Mouse (Mus musculus) heart, embryonic 15.5 days (tissue): ENCODE results near the gene Ccdc97. TPM values are rescaled to one million over a fixed set of nuclear protein-coding genes. Genes with fewer than 3 reads are reported as not detected.
A peak's percentile ranks its signal among the peaks of the same experiment; 100 is the strongest.

Experiments used
- ATAC-seq: fragments of 200-750 bp; cut with Nextera tagmentation; replicated peaks from 2 replicates; pipeline ENCODE4 v1.8.0; 2017; ENCODE audit warnings: low read depth, moderate TSS enrichment; ENCODE audit not compliant: insufficient number of reproducible peaks, insufficient read depth, low FRiP score
- H3K27ac ChIP-seq: fragments of 300-500 bp; sonication (generic); 2 replicates; pipeline ENCODE4 v1.5.1; 2015; ENCODE audit warnings: mild to moderate bottlenecking, inconsistent platforms
- H3K27me3 ChIP-seq: fragments of 300-500 bp; sonication (generic); 2 replicates; pipeline ENCODE4 v1.6.1; 2015; ENCODE audit warnings: inconsistent platforms
- H3K36me3 ChIP-seq: fragments of 300-500 bp; sonication (generic); 2 replicates; pipeline ENCODE4 v1.6.1; 2015; ENCODE audit warnings: mild to moderate bottlenecking, inconsistent platforms
- H3K4me1 ChIP-seq: fragments of 300-500 bp; sonication (generic); replicated peaks from 2 replicates; pipeline ENCODE4 v1.6.1; 2015; ENCODE audit warnings: inconsistent platforms
- H3K4me2 ChIP-seq: fragments of 300-500 bp; sonication (generic); 2 replicates; pipeline ENCODE4 v1.6.1; 2015; ENCODE audit warnings: inconsistent platforms, mild to moderate bottlenecking, moderate library complexity
- H3K4me3 ChIP-seq: fragments of 300-500 bp; sonication (generic); 2 replicates; pipeline ENCODE4 v1.5.1; 2015; ENCODE audit warnings: mild to moderate bottlenecking, inconsistent platforms
- H3K9ac ChIP-seq: fragments of 300-500 bp; sonication (generic); 2 replicates; pipeline ENCODE4 v1.6.1; 2015; ENCODE audit warnings: mild to moderate bottlenecking, inconsistent platforms
- H3K9me3 ChIP-seq: fragments of 300-500 bp; sonication (generic); replicated peaks from 2 replicates; pipeline ENCODE4 v1.6.1; 2016; ENCODE audit warnings: inconsistent platforms
- WGBS: fragments of 180-500 bp; shearing (Covaris S2); methylation state at CpG from one replicate; pipeline ENCODE4 v1.1.7; 2015; ENCODE audit warnings: mixed read lengths; 5-methylcytosine and 5-hydroxymethylcytosine counted together
- polyA plus RNA-seq: library from polyadenylated mRNA; unstranded; fragments of >200 nt; fragmentation: Nextera tagmentation; extraction: Ambion mirVana; gene quantifications from 2 replicates; pipeline ENCODE4 v1.2.1, GENCODE M21; 2015

Ccdc97 gene
- polyA plus RNA-seq, 1 experiment from 2014 or later = 17.6 TPM

GRCm38 (mm10) chr7:25677013-25677412, 41.9 kb downstream of the Ccdc97 start:
- WGBS = 87% methylated on average over 7 of the region's 7 CpGs
- Histone ChIP-seq H3K4me2 (no peak overlapping the region), H3K27me3 (peaks cover 28% of the 10 kb centered on the region), H3K4me1 (peaks cover 38% of the 10 kb centered on the region), H3K36me3 (no peaks in the 10 kb centered on the region), H3K4me3 (no peak overlapping the region), H3K9me3 (no peaks in the 10 kb centered on the region), H3K9ac (no peak overlapping the region), H3K27ac (peak overlapping the region; percentile 44)
- ATAC-seq = no peak

GRCm38 (mm10) chr7:25676085-25676781, 42.7 kb downstream of the Ccdc97 start:
- Histone ChIP-seq H3K4me1 (peaks cover 33% of the 10 kb centered on the region), H3K9ac (no peak overlapping the region), H3K4me3 (no peak overlapping the region), H3K9me3 (no peaks in the 10 kb centered on the region), H3K27me3 (peaks cover 28% of the 10 kb centered on the region), H3K36me3 (no peaks in the 10 kb centered on the region), H3K4me2 (no peak overlapping the region), H3K27ac (peak overlapping the region; percentile 44)
- 0 out of 2 replicates have a peak, but pooled peaks have one; percentile 6 for ATAC-seq
- 37% methylated on average over 15 of the region's 15 CpGs for WGBS

- H3K4me2 ChIP-seq = peak overlapping the region; percentile 63; the same call in 1 of the 2 replicates
- no peak overlapping the region for H3K9ac ChIP-seq
- no peaks in the 10 kb centered on the region for H3K9me3 ChIP-seq
- 43% methylated on average over 6 of the region's 6 CpGs for WGBS
- H3K36me3 ChIP-seq = no peaks in the 10 kb centered on the region
- H3K4me3 ChIP-seq = peak overlapping the region; percentile 42; the same call in 1 of the 2 replicates
- no peak overlapping the region for H3K27ac ChIP-seq
- no peak for ATAC-seq
- H3K4me1 ChIP-seq = peaks cover 31% of the 10 kb centered on the region
- peaks cover 28% of the 10 kb centered on the region for H3K27me3 ChIP-seq
Measured at GRCm38 (mm10) chr7:25675405-25675804, 43.5 kb downstream of the Ccdc97 start.

- Histone ChIP-seq H3K4me3 (peak within 1 kb of the TSS; percentile 42), H3K9me3 (no peaks in the 10 kb centered on the region), H3K4me1 (peaks cover 25% of the 10 kb centered on the region), H3K27ac (no peak within 1 kb of the TSS), H3K36me3 (no peaks in the 10 kb centered on the region), H3K9ac (peak within 1 kb of the TSS; percentile 39), H3K4me2 (peak within 1 kb of the TSS; percentile 63), H3K27me3 (peaks cover 28% of the 10 kb centered on the region)
- no peak for ATAC-seq
- WGBS = 4% methylated on average over 29 of the region's 29 CpGs
Measured at GRCm38 (mm10) chr7:25674719-25675300, 44.1 kb downstream of the Ccdc97 start, which contains the start of gene Tmem91. TSS of gene Tmem91 (minus strand) at chr7:25675166.

GRCm38 (mm10) chr7:25674297-25674696, 44.6 kb downstream of the Ccdc97 start:
- Histone ChIP-seq H3K36me3 (no peaks in the 10 kb centered on the region), H3K4me3 (peak overlapping the region; percentile 42; the same call in 1 of the 2 replicates), H3K27me3 (peaks cover 28% of the 10 kb centered on the region), H3K9me3 (no peaks in the 10 kb centered on the region), H3K4me1 (peaks cover 25% of the 10 kb centered on the region), H3K27ac (no peak overlapping the region), H3K9ac (no peak overlapping the region), H3K4me2 (peak overlapping the region; percentile 63; the same call in 1 of the 2 replicates)
- WGBS = 28% methylated on average over 9 of the region's 9 CpGs
- no peak for ATAC-seq

GRCm38 (mm10) chr7:25672442-25672841, 46.4 kb downstream of the Ccdc97 start:
- no peak for ATAC-seq
- 51% methylated on average over 4 of the region's 4 CpGs for WGBS
- Histone ChIP-seq H3K9me3 (no peaks in the 10 kb centered on the region), H3K27me3 (peaks cover 28% of the 10 kb centered on the region), H3K4me3 (no peak overlapping the region), H3K36me3 (peaks cover 12% of the 10 kb centered on the region; the same call in 1 of the 2 replicates), H3K27ac (no peak overlapping the region), H3K4me2 (no peak overlapping the region), H3K9ac (no peak overlapping the region), H3K4me1 (peaks cover 25% of the 10 kb centered on the region)

GRCm38 (mm10) chr7:25671686-25672085, 47.2 kb downstream of the Ccdc97 start:
- H3K4me1 ChIP-seq = peaks cover 21% of the 10 kb centered on the region
- H3K9ac ChIP-seq = no peak overlapping the region
- WGBS = 37% methylated on average over 2 of the region's 2 CpGs
- no peaks in the 10 kb centered on the region for H3K9me3 ChIP-seq
- no peak overlapping the region for H3K27ac ChIP-seq
- H3K4me2 ChIP-seq = no peak overlapping the region
- ATAC-seq = no peak
- H3K36me3 ChIP-seq = peaks cover 12% of the 10 kb centered on the region; the same call in 1 of the 2 replicates
- no peak overlapping the region for H3K4me3 ChIP-seq
- peaks cover 28% of the 10 kb centered on the region for H3K27me3 ChIP-seq

GRCm38 (mm10) chr7:25670096-25670495, 48.8 kb downstream of the Ccdc97 start:
- H3K27me3 ChIP-seq = peaks cover 22% of the 10 kb centered on the region
- no peak overlapping the region for H3K4me3 ChIP-seq
- no peak overlapping the region for H3K9ac ChIP-seq
- WGBS = 83% methylated on average over 4 of the region's 4 CpGs
- no peak for ATAC-seq
- no peak overlapping the region for H3K4me2 ChIP-seq
- H3K36me3 ChIP-seq = peaks cover 22% of the 10 kb centered on the region
- no peaks in the 10 kb centered on the region for H3K9me3 ChIP-seq
- no peak overlapping the region for H3K27ac ChIP-seq
- peaks cover 11% of the 10 kb centered on the region for H3K4me1 ChIP-seq

GRCm38 (mm10) chr7:25669631-25670030, 49.3 kb downstream of the Ccdc97 start:
- Histone ChIP-seq H3K9me3 (no peaks in the 10 kb centered on the region), H3K27me3 (peaks cover 17% of the 10 kb centered on the region), H3K36me3 (peaks cover 26% of the 10 kb centered on the region), H3K27ac (no peak overlapping the region), H3K4me3 (no peak overlapping the region), H3K9ac (no peak overlapping the region), H3K4me1 (peaks cover 6% of the 10 kb centered on the region; the same call in 1 of the 2 replicates), H3K4me2 (no peak overlapping the region)
- no peak for ATAC-seq
- WGBS = 81% methylated on average over 9 of the region's 9 CpGs

- peaks cover 12% of the 10 kb centered on the region for H3K27me3 ChIP-seq
- H3K9me3 ChIP-seq = no peaks in the 10 kb centered on the region
- no peak overlapping the region for H3K4me3 ChIP-seq
- ATAC-seq = no peak
- H3K9ac ChIP-seq = no peak overlapping the region
- H3K27ac ChIP-seq = no peak overlapping the region
- peaks cover 30% of the 10 kb centered on the region for H3K36me3 ChIP-seq
- peaks cover 3% of the 10 kb centered on the region; the same call in 1 of the 2 replicates for H3K4me1 ChIP-seq
- H3K4me2 ChIP-seq = no peak overlapping the region
- 87% methylated on average over 10 of the region's 10 CpGs for WGBS
Measured at GRCm38 (mm10) chr7:25669158-25669557, 49.7 kb downstream of the Ccdc97 start.

- H3K4me3 ChIP-seq = no peak overlapping the region
- H3K27ac ChIP-seq = no peak overlapping the region
- H3K4me2 ChIP-seq = no peak overlapping the region
- no peaks in the 10 kb centered on the region for H3K9me3 ChIP-seq
- no peak overlapping the region for H3K9ac ChIP-seq
- peaks cover 33% of the 10 kb centered on the region for H3K36me3 ChIP-seq
- H3K4me1 ChIP-seq = peaks cover 3% of the 10 kb centered on the region; the same call in 1 of the 2 replicates
- 92% methylated on average over 8 of the region's 8 CpGs for WGBS
- ATAC-seq = no peak
- no peaks in the 10 kb centered on the region for H3K27me3 ChIP-seq
Measured at GRCm38 (mm10) chr7:25666381-25666780, 52.5 kb downstream of the Ccdc97 start.
